Mouse (Mus musculus) lung, adult 2 months (tissue): ENCODE data around the gene Tmem115. TPM values are rescaled to one million over a fixed set of nuclear protein-coding genes. Genes with fewer than 3 reads are reported as not detected.

Source experiments
- DNase-seq: peaks from one replicate; pipeline ENCODE4 v3.0.0; 2022
- H3K4me1 ChIP-seq: fragments of 200-500 bp; 2 replicates; pipeline ENCODE4 v1.6.1; 2011; ENCODE audit warnings: low read length; ENCODE audit not compliant: control insufficient read depth, insufficient read depth
- H3K4me3 ChIP-seq: fragments of 200-500 bp; replicated peaks from 2 replicates; pipeline ENCODE3; 2011; ENCODE audit warnings: low read depth, mild to moderate bottlenecking, control low read depth, low read length; ENCODE audit errors: extremely low read depth
- CTCF ChIP-seq: fragments of 200-500 bp; IDR thresholded peaks from 2 replicates; pipeline ENCODE4 v1.5.1; 2011; ENCODE audit warnings: mild to moderate bottlenecking, low read length, control low read depth; ENCODE audit not compliant: insufficient read depth
- POLR2A ChIP-seq: fragments of 200-500 bp; IDR thresholded peaks from 2 replicates; pipeline ENCODE4 v1.6.1; 2011; ENCODE audit warnings: low read depth, mild to moderate bottlenecking, control low read depth, low read length, borderline replicate concordance; ENCODE audit errors: extremely low read depth
- WGBS: fragments of 180-500 bp; shearing (Covaris S2); methylation state at CpG from one replicate; pipeline ENCODE4 v1.1.7; 2018; 5-methylcytosine and 5-hydroxymethylcytosine counted together
- polyA plus RNA-seq: library from polyadenylated mRNA; depleted of rRNA; stranded (reverse); fragments of >200 nt; gene quantifications from 2 replicates; pipeline ENCODE4 v1.2.3, GENCODE M21; 2012

Gene Tmem115
- polyA plus RNA-seq, 1 experiment, result 57.6 TPM

- TF ChIP-seq CTCF, result no peak
- TF ChIP-seq POLR2A, result no peak
- DNase-seq, result no peak
- 77% methylated on average over 3 of the region's 3 CpGs for WGBS
- H3K4me3 ChIP-seq, result no peak overlapping the region
- no peaks in the 10 kb centered on the region for H3K4me1 ChIP-seq
These were observed 32.9 kb upstream of the Tmem115 start for GRCm38 (mm10) chr9:107500708-107501286.

DNA sequence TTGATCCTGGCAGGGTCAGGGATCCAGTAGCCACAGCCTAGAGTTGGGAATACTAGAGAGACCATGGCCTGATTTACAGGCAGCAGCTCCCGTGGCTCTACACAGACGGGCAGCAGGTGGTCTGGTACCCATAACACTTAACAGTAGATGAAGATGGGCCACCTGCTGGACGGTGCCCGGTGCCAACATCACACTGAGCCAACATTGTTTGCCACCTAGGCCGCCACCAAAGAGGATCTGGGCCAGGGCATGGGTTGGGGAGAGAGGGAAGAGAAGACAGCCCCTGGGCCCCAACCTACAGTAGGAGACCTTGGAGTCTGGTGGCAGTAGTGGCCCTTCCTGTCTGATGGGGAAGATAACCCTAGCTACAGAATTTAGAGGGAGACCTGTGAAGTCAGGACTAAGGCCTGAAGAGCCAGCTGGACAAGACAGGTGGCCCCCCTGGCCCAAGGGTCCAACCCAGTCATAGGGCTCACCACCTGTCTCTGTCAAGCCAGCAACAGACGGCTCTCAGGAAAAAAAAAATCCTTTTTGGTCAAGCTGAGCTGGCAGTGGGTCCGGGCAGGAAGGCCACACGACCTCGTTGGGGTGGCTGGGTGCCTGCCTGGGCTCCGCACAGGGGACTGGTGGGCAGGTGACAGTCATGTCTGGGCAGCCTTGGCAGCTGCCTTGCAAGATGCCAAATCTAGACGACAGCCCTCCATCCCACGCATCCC lies 31.5 kb upstream of the Tmem115 start:
- no peak for DNase-seq
- 82% methylated on average over 12 of the region's 12 CpGs for WGBS
- Histone ChIP-seq H3K4me3 (no peak overlapping the region), H3K4me1 (no peaks in the 10 kb centered on the region)
- TF ChIP-seq POLR2A (no peak), CTCF (no peak)

- no peak for DNase-seq
- no peaks in the 10 kb centered on the region for H3K4me1 ChIP-seq
- WGBS, result 76% methylated on average over 19 of the region's 19 CpGs
- no peak for TF ChIP-seq CTCF
- TF ChIP-seq POLR2A, result no peak
- H3K4me3 ChIP-seq, result no peak overlapping the region
These were observed 28.8 kb upstream of the Tmem115 start for GRCm38 (mm10) chr9:107504662-107505537.

- 50% methylated on average over 10 of the region's 10 CpGs for WGBS
- H3K4me3 ChIP-seq, result no peak overlapping the region
- no peak for TF ChIP-seq CTCF
- TF ChIP-seq POLR2A, result no peak
- DNase-seq, result no peak
- no peaks in the 10 kb centered on the region for H3K4me1 ChIP-seq
These were observed 25.5 kb upstream of the Tmem115 start for GRCm38 (mm10) chr9:107508266-107508665.

DNA sequence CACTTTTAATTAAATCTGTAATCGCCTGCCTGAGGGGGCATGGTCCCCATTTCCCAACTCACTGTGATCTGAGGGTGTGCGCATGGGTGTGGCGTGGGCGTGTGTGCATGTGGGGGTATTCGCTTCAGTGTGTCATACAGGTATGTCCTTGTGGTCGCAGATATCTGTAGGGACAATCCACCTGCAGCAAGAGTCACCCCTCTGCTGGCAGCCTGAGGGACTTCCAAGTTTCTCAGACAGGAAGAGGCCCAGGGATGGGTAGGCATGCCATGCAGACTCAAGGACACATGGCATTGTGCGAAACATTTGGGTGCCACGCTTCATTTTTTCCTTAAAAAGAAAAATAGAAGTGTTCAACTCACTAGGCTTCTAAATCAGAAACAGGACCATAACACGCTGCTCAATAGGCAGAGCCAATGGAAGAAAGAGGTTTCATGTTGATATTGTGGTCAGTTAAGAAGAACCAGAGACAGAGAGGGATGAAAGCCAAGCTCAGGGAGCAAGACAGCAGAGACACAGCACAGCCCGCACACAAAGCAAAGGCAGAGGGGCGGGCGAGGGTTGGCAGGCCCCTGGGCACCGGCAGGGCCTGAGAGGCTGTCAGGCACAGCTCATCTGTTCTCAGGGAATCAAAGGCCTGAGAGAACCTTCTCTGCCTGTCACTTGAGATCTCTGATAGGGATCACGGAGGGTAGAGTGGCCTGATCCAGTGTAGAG lies 23.2 kb upstream of the Tmem115 start:
- TF ChIP-seq CTCF, result no peak
- TF ChIP-seq POLR2A, result no peak
- WGBS, result 71% methylated on average over 14 of the region's 14 CpGs
- Histone ChIP-seq H3K4me3 (no peak overlapping the region), H3K4me1 (no peaks in the 10 kb centered on the region)
- no peak for DNase-seq

DNA sequence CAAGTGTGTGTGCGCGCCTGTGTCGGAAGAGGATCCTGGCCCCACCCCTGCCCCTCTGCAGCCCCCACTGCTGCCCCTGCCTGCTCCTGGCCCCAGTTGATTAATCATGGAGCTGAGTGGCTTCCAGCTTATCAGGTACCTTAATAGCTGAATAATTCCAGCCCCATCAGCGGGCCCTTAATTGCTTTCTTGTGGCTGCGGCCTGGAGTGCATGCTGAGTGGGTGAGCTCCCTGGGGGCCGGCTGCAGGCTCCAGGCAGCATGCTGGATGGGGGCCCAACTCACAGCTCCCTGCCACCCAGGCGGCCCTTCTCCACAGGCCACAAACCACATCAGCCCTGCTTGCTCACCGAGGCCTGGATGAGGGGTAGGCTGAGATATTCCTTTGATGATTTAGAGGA lies 22.3 kb upstream of the Tmem115 start:
- WGBS, result 55% methylated on average over 8 of the region's 8 CpGs
- no peak for DNase-seq
- Histone ChIP-seq H3K4me3 (no peak overlapping the region), H3K4me1 (no peaks in the 10 kb centered on the region)
- TF ChIP-seq POLR2A, result no peak

DNA sequence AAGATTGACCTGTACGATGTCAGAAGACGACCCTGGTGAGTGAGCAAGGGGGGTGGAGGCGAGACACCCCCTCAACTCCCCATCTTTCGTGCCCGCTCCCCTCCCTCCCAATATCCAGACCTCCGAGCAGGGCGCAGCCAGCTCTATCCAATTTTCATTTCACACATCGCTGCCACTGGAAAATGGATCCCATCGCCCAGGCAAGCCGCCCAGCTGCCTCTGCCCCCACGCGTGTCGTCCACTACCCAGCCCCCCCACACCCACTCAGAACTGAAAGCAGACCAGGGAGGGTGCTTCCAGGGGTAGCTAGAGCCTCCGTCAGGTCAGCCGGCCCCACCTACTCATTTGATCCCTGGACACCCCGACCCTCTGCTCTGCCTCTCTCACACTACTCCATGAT lies 21.4 kb upstream of the Tmem115 start:
- WGBS, result 83% methylated on average over 16 of the region's 16 CpGs
- H3K4me1 ChIP-seq, result no peaks in the 10 kb centered on the region
- no peak for DNase-seq
- no peak for TF ChIP-seq CTCF
- TF ChIP-seq POLR2A, result no peak
- H3K4me3 ChIP-seq, result no peak overlapping the region

DNA sequence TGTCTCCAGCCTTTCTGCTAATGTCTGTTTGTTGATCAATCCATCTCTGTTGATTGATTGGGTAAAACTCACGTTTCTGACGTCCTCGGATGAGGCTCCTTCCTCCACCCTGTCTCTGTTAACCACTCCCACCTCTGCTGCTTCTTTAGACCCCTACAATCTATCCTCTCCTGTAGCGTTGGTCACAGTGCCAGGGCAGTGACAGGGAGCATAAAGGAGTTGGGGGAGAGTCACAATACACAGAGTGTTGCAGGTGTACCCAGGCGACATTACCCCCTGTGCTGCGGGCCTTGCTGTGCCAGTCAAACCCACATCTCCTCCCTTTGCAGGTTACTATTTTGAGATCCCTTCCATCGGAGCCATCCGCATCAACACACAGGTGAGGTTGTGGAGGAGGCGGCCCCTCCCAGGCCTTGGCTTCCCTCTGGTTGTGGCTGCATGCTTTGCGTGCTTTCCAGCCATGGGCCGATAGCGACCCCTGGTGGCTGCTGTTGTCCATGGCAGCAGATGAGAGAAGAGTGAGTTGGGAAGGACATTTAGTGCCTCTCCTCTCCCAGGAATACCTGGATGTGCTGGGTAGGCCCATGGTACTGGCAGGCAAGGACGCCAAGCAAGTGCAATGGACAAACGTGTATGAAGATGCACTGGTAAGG lies 19.3 kb upstream of the Tmem115 start:
- Histone ChIP-seq H3K4me3 (no peak overlapping the region), H3K4me1 (no peaks in the 10 kb centered on the region)
- peak; percentile 80 for DNase-seq
- WGBS, result 18% methylated on average over 14 of the region's 14 CpGs
- TF ChIP-seq POLR2A (no peak), CTCF (peak; percentile 92)

DNA sequence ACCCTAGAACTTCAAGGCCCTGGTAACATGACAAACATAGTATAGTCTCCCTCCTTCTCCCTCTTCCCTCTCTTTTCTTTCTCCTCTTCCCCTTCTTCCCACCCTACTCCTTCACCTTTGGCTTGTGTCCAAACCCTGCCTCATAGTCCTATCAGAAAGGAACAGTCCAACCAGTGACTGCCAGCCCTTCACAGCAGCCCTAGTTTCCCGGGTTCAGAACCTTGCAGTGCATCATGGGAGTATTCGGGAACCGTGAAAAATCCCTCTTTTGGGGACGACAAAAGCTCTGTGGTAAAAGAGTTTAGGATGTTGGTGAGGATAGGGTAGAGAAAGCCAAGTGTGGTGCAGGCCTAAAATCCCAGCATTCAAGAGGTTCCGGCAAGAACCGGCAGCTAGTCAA lies 13.4 kb upstream of the Tmem115 start:
- Histone ChIP-seq H3K4me1 (no peaks in the 10 kb centered on the region), H3K4me3 (no peak overlapping the region)
- DNase-seq, result no peak
- WGBS, result 67% methylated on average over 6 of the region's 6 CpGs
- TF ChIP-seq POLR2A (no peak), CTCF (no peak)
